Mouse (Mus musculus): ENCODE results near the gene Kctd2. TPM values are rescaled to one million over a fixed set of nuclear protein-coding genes. Genes with fewer than 3 reads are reported as not detected.
"Not testable (repeated sequence)": the region's sequence is repeated elsewhere in the genome, so short reads cannot be mapped to it uniquely, and the experiment has no call there.

The Kctd2 gene
- polyA plus RNA-seq, 2 experiments, result 26.3 to 30.5 TPM

DNA sequence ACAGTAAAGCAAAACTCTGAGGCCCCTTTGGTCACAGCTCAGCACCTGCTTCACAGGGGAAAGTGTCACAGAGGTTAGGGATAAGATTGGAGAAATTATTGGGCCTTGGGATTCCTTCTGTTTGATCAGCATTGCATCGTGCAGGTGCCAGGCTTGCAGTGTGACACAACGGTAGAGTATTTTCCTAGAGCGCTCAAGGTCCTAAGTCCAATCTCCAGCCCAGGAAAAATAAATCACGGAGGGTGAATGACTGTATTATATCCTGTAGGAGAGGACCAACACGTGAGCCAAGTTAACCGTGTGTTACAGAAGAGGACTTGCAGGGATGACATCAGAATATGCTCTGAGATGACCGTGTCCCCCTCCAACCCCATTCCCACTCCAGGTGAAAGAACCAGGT lies 30.2 kb downstream of the Kctd2 start:
- ATAC-seq (ENCODE audit: low FRiP score, low read depth) (no peak), DNase-seq (ENCODE audit: low spot score) (no peak)
- Histone ChIP-seq H3K4me3 (replicated peaks; ENCODE audit: low read length) (no peak overlapping the region), H3K9me3 (ENCODE audit: control insufficient read depth, low read length) (no peaks in the 10 kb centered on the region), H3K4me1 (ENCODE audit: control insufficient read depth, insufficient read depth, low read length) (0 out of 2 replicates have a peak, but pooled peaks cover 2% of the 10 kb centered on the region), H3K4me2 (replicated peaks; ENCODE audit: low read depth, low read length, severe bottlenecking) (no peak overlapping the region), H3K27ac (replicated peaks; ENCODE audit: low read depth, low read length) (no peak overlapping the region), H3K9ac (ENCODE audit: low read depth, low read length, severe bottlenecking) (no peak overlapping the region), H3K36me3 (ENCODE audit: control insufficient read depth, insufficient read depth, low read length) (no peaks in the 10 kb centered on the region), H3K27me3 (ENCODE audit: control insufficient read depth, insufficient read depth, low read length) (no peaks in the 10 kb centered on the region)
- no peak for TF ChIP-seq POLR2A (IDR thresholded peaks at IDR 0.05; ENCODE audit: borderline replicate concordance, extremely low read depth, insufficient read depth, insufficient read length)
- 87% methylated on average over 7 of the region's 7 CpGs for WGBS

DNA sequence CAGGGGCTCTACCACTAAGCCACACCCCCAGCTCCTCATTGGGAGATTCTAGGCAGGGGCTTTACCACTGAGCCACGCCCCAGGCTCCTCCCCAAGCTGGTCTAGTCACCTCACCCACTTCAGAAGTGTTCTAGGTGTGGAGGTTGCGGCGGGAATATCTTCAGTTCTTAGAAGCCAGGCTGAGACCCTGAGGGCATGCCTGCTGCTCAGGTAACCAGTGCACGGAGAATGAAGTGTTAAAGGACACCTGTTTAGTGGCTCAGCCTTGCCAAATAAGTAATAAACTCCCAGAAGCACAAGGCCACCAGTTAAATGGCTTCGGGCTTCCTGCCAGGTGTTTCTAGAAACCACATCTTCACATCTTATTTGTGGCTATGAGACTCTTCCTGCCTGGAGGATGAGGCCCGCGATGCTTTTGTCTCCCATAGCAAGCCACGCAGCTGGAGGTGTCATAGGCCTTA lies 31.9 kb downstream of the Kctd2 start:
- TF ChIP-seq POLR2A (IDR thresholded peaks at IDR 0.05; ENCODE audit: borderline replicate concordance, extremely low read depth, insufficient read depth, insufficient read length), result no peak
- WGBS, result 56% methylated on average over 8 of the region's 8 CpGs
- Histone ChIP-seq H3K27ac (replicated peaks; ENCODE audit: low read depth, low read length) (no peak overlapping the region), H3K36me3 (ENCODE audit: control insufficient read depth, insufficient read depth, low read length) (no peaks in the 10 kb centered on the region), H3K4me1 (ENCODE audit: control insufficient read depth, insufficient read depth, low read length) (0 out of 2 replicates have a peak, but pooled peaks cover 2% of the 10 kb centered on the region), H3K4me3 (replicated peaks; ENCODE audit: low read length) (no peak overlapping the region), H3K9me3 (ENCODE audit: control insufficient read depth, low read length) (no peaks in the 10 kb centered on the region), H3K27me3 (ENCODE audit: control insufficient read depth, insufficient read depth, low read length) (no peaks in the 10 kb centered on the region), H3K9ac (ENCODE audit: low read depth, low read length, severe bottlenecking) (no peak overlapping the region), H3K4me2 (replicated peaks; ENCODE audit: low read depth, low read length, severe bottlenecking) (no peak overlapping the region)
- DNase-seq (ENCODE audit: low spot score) (peak; percentile 28), ATAC-seq (ENCODE audit: low FRiP score, low read depth) (no peak)

DNA sequence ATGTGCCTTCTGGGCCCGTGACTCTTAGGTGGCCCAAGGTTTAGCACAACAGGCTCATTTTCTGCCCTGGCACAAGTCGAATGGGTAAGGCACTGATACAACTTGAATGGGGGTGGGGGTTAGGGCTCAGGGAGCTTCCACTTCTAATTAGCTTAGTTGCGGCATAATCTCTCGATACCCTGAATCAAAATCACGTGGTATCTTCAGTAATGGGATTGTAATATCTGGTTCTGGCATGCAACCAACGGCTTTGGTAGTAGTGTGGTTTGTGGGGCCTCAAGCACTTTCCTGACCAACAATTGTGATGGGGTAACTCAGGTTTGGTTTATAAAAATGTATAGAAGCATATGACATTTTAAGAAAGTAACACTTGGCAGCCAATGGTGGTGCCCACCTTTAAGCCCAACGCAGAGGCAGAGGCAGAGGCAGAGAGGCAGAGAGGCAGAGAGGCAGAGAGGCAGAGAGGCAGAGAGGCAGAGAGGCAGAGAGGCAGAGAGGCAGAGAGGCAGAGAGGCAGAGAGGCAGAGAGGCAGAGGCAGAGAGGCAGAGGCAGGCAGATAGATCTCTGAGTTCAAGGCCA lies 32.4 kb downstream of the Kctd2 start:
- TF ChIP-seq POLR2A (IDR thresholded peaks at IDR 0.05; ENCODE audit: borderline replicate concordance, extremely low read depth, insufficient read depth, insufficient read length), result no peak
- H3K4me1 ChIP-seq (ENCODE audit: control insufficient read depth, insufficient read depth, low read length), result 0 out of 2 replicates have a peak, but pooled peaks cover 2% of the 10 kb centered on the region
- no peaks in the 10 kb centered on the region for H3K9me3 ChIP-seq (ENCODE audit: control insufficient read depth, low read length)
- no peak for DNase-seq (ENCODE audit: low spot score)
- no peak overlapping the region for H3K9ac ChIP-seq (ENCODE audit: low read depth, low read length, severe bottlenecking)
- H3K27ac ChIP-seq (replicated peaks; ENCODE audit: low read depth, low read length), result no peak overlapping the region
- H3K27me3 ChIP-seq (ENCODE audit: control insufficient read depth, insufficient read depth, low read length), result no peaks in the 10 kb centered on the region
- H3K4me3 ChIP-seq (replicated peaks; ENCODE audit: low read length), result no peak overlapping the region
- no peak overlapping the region for H3K4me2 ChIP-seq (replicated peaks; ENCODE audit: low read depth, low read length, severe bottlenecking)
- H3K36me3 ChIP-seq (ENCODE audit: control insufficient read depth, insufficient read depth, low read length), result no peaks in the 10 kb centered on the region
- WGBS, result 76% methylated on average over 7 of the region's 7 CpGs
- ATAC-seq (ENCODE audit: low FRiP score, low read depth), result no peak

DNA sequence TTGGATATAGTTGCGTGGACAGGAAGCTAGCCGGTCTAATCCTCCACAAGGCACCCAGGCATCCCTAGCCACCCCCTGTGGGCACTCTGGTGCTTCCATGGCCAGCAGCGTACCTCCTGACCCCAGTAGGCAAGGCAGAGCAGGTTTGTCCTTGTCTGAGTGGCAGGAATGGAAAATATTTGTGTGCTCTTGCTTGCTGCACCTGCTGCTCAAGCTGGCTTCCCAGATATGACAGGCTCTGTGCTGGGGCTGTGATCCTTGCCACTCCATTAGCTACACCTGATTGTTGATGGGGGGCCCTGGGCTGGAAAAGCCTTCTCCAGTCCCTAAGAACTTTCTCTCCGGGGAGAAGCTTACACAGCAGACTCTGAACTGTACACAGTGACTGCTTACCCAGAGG lies 33.4 kb downstream of the Kctd2 start:
- 70% methylated on average over 4 of the region's 4 CpGs for WGBS

DNA sequence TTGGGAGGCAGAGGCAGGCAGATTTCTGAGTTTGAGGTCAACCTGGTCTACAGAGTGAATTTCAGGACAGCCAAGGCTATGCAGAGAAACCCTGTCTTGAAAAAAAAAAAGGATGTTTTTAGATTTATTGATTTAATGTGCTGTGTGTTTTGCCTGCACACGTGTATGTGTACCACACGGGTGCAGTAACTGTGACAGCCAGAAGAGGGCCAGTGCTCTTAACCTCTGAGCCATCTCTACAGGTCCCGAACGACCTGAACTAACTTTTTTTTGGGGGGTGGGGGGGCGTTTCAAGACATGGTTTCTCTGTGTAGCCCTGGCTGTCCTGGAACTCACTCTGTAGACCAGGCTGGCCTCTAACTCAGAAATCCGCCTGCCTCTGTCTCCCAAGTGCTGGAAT lies 34.9 kb downstream of the Kctd2 start:
- not testable (repeated sequence) for H3K9me3 ChIP-seq (ENCODE audit: control insufficient read depth, low read length); H3K4me2 ChIP-seq (replicated peaks; ENCODE audit: low read depth, low read length, severe bottlenecking)

More for the DNA sequence above, 33.4 kb downstream of the Kctd2 start:
- no peaks in the 10 kb centered on the region for H3K27me3 ChIP-seq (ENCODE audit: control insufficient read depth, insufficient read depth, low read length)
- 0 out of 2 replicates have a peak, but pooled peaks cover 2% of the 10 kb centered on the region for H3K4me1 ChIP-seq (ENCODE audit: control insufficient read depth, insufficient read depth, low read length)
- no peak overlapping the region for H3K4me2 ChIP-seq (replicated peaks; ENCODE audit: low read depth, low read length, severe bottlenecking)
- H3K27ac ChIP-seq (replicated peaks; ENCODE audit: low read depth, low read length), result no peak overlapping the region
- no peak for DNase-seq (ENCODE audit: low spot score)
- no peak for ATAC-seq (ENCODE audit: low FRiP score, low read depth)
- no peak for TF ChIP-seq POLR2A (IDR thresholded peaks at IDR 0.05; ENCODE audit: borderline replicate concordance, extremely low read depth, insufficient read depth, insufficient read length)
- H3K36me3 ChIP-seq (ENCODE audit: control insufficient read depth, insufficient read depth, low read length), result no peaks in the 10 kb centered on the region
- no peaks in the 10 kb centered on the region for H3K9me3 ChIP-seq (ENCODE audit: control insufficient read depth, low read length)
- H3K9ac ChIP-seq (ENCODE audit: low read depth, low read length, severe bottlenecking), result no peak overlapping the region
- no peak overlapping the region for H3K4me3 ChIP-seq (replicated peaks; ENCODE audit: low read length)

More for the DNA sequence above, 34.9 kb downstream of the Kctd2 start:
- ATAC-seq (ENCODE audit: low FRiP score, low read depth); DNase-seq (ENCODE audit: low spot score); H3K4me3 ChIP-seq (replicated peaks; ENCODE audit: low read length); H3K4me1 ChIP-seq (ENCODE audit: control insufficient read depth, insufficient read depth, low read length); H3K27me3 ChIP-seq (ENCODE audit: control insufficient read depth, insufficient read depth, low read length); H3K27ac ChIP-seq (replicated peaks; ENCODE audit: low read depth, low read length); H3K36me3 ChIP-seq (ENCODE audit: control insufficient read depth, insufficient read depth, low read length); H3K9ac ChIP-seq (ENCODE audit: low read depth, low read length, severe bottlenecking): not testable (repeated sequence)
- 88% methylated on average over 6 of the region's 6 CpGs for WGBS

All from limb, embryonic 14.5 days (tissue).